Mouse (Mus musculus) gastrocnemius, postnatal 10 days (tissue): ENCODE data around the gene Ldlr. TPM values are rescaled to one million over a fixed set of nuclear protein-coding genes. Genes with fewer than 3 reads are reported as not detected.
A peak's percentile ranks its signal among the peaks of the same experiment; 100 is the strongest.
"Not testable (repeated sequence)": the region's sequence is repeated elsewhere in the genome, so short reads cannot be mapped to it uniquely, and the experiment has no call there.

Source experiments
- DNase-seq: peaks from one replicate; pipeline ENCODE4 v3.0.0; 2021; ENCODE audit warnings: mixed read lengths
- total RNA-seq, 2 experiments: library from RNA; stranded (reverse); gene quantifications; 2 replicates each; pipeline ENCODE4 v1.2.3; 2021

Ldlr gene
- total RNA-seq, 2 experiments from 2014 or later = 11.4 to 11.8 TPM

- no peak for DNase-seq
These were observed 65.0 kb downstream of the Ldlr start for GRCm38 (mm10) chr9:21788234-21788633.

GRCm38 (mm10) chr9:21791861-21792260 lies 68.6 kb downstream of the Ldlr start:
- peak; percentile 67 for DNase-seq

GRCm38 (mm10) chr9:21792644-21793043 lies 69.4 kb downstream of the Ldlr start:
- DNase-seq = peak; percentile 73

GRCm38 (mm10) chr9:21793507-21793906 lies 70.2 kb downstream of the Ldlr start:
- not testable (repeated sequence) for DNase-seq

GRCm38 (mm10) chr9:21794344-21794834 lies 71.1 kb downstream of the Ldlr start:
- DNase-seq = no peak

GRCm38 (mm10) chr9:21794925-21795324 lies 71.6 kb downstream of the Ldlr start:
- DNase-seq = no peak

GRCm38 (mm10) chr9:21795579-21795978 lies 72.3 kb downstream of the Ldlr start:
- DNase-seq = no peak

GRCm38 (mm10) chr9:21796259-21796658 lies 73.0 kb downstream of the Ldlr start:
- DNase-seq = no peak

GRCm38 (mm10) chr9:21796919-21797318 lies 73.6 kb downstream of the Ldlr start:
- no peak for DNase-seq

GRCm38 (mm10) chr9:21797921-21798344 lies 74.7 kb downstream of the Ldlr start:
- peak; percentile 82 for DNase-seq

GRCm38 (mm10) chr9:21798345-21799009 lies 75.2 kb downstream of the Ldlr start, which contains the start of gene Kank2:
Gene Kank2, minus strand, starts transcription at chr9:21798744.
- DNase-seq = peak; percentile 96

GRCm38 (mm10) chr9:21799010-21799350 lies 75.7 kb downstream of the Ldlr start:
- no peak for DNase-seq

Other genes starting within 250 kb of the Ldlr start
- gene Tmed1, start 213.2 kb upstream of the Ldlr start, total RNA-seq = 10 to 100 TPM; 29.5 to 31.8 TPM
- gene AB124611, start 197.3 kb upstream of the Ldlr start, total RNA-seq = 1 to 10 TPM; 1.4 to 2.5 TPM
- gene Carm1, start 176.6 kb upstream of the Ldlr start, total RNA-seq = 10 to 100 TPM; 81.0 to 95.2 TPM
- gene Timm29, start 130.8 kb upstream of the Ldlr start, total RNA-seq = 10 to 100 TPM; 45.1 to 49.1 TPM
- 1 to 10 TPM; 4.5 to 5.6 TPM for gene Yipf2, start 130.7 kb upstream of the Ldlr start, total RNA-seq
- 10 to 100 TPM; 52.4 to 58.3 TPM for gene Smarca4, start 107.3 kb upstream of the Ldlr start, total RNA-seq
- gene Spc24, start 36.8 kb downstream of the Ldlr start, total RNA-seq = 1 to 10 TPM; 6.1 to 7.3 TPM
- 10 to 100 TPM; 27.4 to 31.6 TPM for gene Kank2, start 75.3 kb downstream of the Ldlr start, total RNA-seq
- under 1 TPM in 1 of 2 experiments, not detected in 1; 0.43 TPM for gene Angptl8, start 112.0 kb downstream of the Ldlr start, total RNA-seq
- gene Dock6, start 129.2 kb downstream of the Ldlr start, total RNA-seq = 10 to 100 TPM; 26.9 to 32.9 TPM
- 1 to 10 TPM; 5.4 to 6.2 TPM for gene Rab3d, start 194.7 kb downstream of the Ldlr start, total RNA-seq
- under 1 TPM; 0.45 to 0.97 TPM for gene Ccdc159, start 204.0 kb downstream of the Ldlr start, total RNA-seq
- 10 to 100 TPM; 13.0 to 16.9 TPM for gene Tmem205, start 204.1 kb downstream of the Ldlr start, total RNA-seq
- gene Plppr2, start 213.6 kb downstream of the Ldlr start, total RNA-seq = 1 to 10 TPM; 2.3 to 3.3 TPM
- gene Swsap1, start 232.3 kb downstream of the Ldlr start, total RNA-seq = 1 to 10 TPM; 3.1 to 3.6 TPM
- gene Epor, start 240.0 kb downstream of the Ldlr start, total RNA-seq = 1 to 10 TPM; 3.8 to 5.5 TPM